In genomic region chr11:101616948-101617767, GRCm38 (mm10) we compare ENCODE assay signal across 11 mouse cellular contexts. TPM values are rescaled to one million over a fixed set of nuclear protein-coding genes. Genes with fewer than 3 reads are reported as not detected.
DNase-seq lines count a peak whose midpoint lies in the region; ATAC-seq lines count a peak whose summit lies in the region.
"Had no signal": no experiment of that assay in that cellular context is flagged by ENCODE, and none has a peak within 500 bp of the region (broad histone marks: within the 10 kb centered on the region; RNA-seq: fewer than 3 reads in every experiment).

No protein-coding gene starts in this region.

- H3K27me3 ChIP-seq in kidney, embryonic 14.5 days (ENCODE audit: control insufficient read depth, insufficient read depth, low read length), result no peaks in the 10 kb centered on the region
- no peaks in the 10 kb centered on the region for H3K27me3 ChIP-seq in embryonic facial prominence, embryonic 12.5 days
- no peaks in the 10 kb centered on the region for H3K27me3 ChIP-seq in intestine, embryonic 15.5 days (replicated peaks)
- H3K27me3 ChIP-seq in midbrain, embryonic 14.5 days (ENCODE audit: control insufficient read depth, insufficient read depth, low read length), result no peaks in the 10 kb centered on the region

- no peak overlapping the region for H3K27ac ChIP-seq in kidney, embryonic 14.5 days (ENCODE audit: low read depth, low read length)
- no peak overlapping the region for H3K27ac ChIP-seq in embryonic facial prominence, embryonic 12.5 days
- H3K27ac ChIP-seq in intestine, embryonic 15.5 days, result no peak overlapping the region
- H3K27ac ChIP-seq in midbrain, embryonic 14.5 days (replicated peaks; ENCODE audit: low read depth, low read length), result peak overlapping the region; percentile 60

- no peaks in the 10 kb centered on the region for H3K36me3 ChIP-seq in kidney, embryonic 14.5 days (ENCODE audit: control insufficient read depth, insufficient read depth, low read length)
- no peaks in the 10 kb centered on the region for H3K36me3 ChIP-seq in embryonic facial prominence, embryonic 12.5 days
- no peaks in the 10 kb centered on the region for H3K36me3 ChIP-seq in intestine, embryonic 15.5 days
- no peaks in the 10 kb centered on the region for H3K36me3 ChIP-seq in midbrain, embryonic 14.5 days (ENCODE audit: control insufficient read depth, insufficient read depth, low read length)

- ATAC-seq in kidney, embryonic 14.5 days (ENCODE audit: low FRiP score, low TSS enrichment), result no peak
- ATAC-seq in embryonic facial prominence, embryonic 12.5 days (ENCODE audit: insufficient number of reproducible peaks, insufficient read depth, low FRiP score, low TSS enrichment), result 0 out of 2 replicates have a peak, but pooled peaks have one; percentile 49
- ATAC-seq in intestine, embryonic 15.5 days, result 0 out of 2 replicates have a peak, but pooled peaks have one; percentile 24
- ATAC-seq in midbrain, embryonic 14.5 days (ENCODE audit: low FRiP score, low TSS enrichment), result no peak

- no peak for DNase-seq in kidney, postnatal 36 days
- peak; percentile 29 for DNase-seq in midbrain, embryonic 14.5 days
- no peak for DNase-seq in thymus, postnatal 4 days
- no peak for DNase-seq in ovary, adult 18-20 months (ENCODE audit: low spot score)
- DNase-seq in adrenal gland, adult 2 months, result no peak
- DNase-seq: cerebellum, adult 9-11 months had no signal

- no peak overlapping the region for H3K4me3 ChIP-seq in kidney, embryonic 14.5 days (ENCODE audit: low read length)
- no peak overlapping the region for H3K4me3 ChIP-seq in embryonic facial prominence, embryonic 12.5 days
- H3K4me3 ChIP-seq in intestine, embryonic 15.5 days (replicated peaks), result no peak overlapping the region
- H3K4me3 ChIP-seq in midbrain, embryonic 14.5 days (replicated peaks; ENCODE audit: low read depth, low read length), result no peak overlapping the region

- no peak overlapping the region; the same call in 1 of the 2 replicates for H3K4me2 ChIP-seq in kidney, embryonic 14.5 days (replicated peaks; ENCODE audit: low read depth, low read length)
- H3K4me2 ChIP-seq in embryonic facial prominence, embryonic 12.5 days (replicated peaks), result peak overlapping the region; percentile 34
- H3K4me2 ChIP-seq in intestine, embryonic 15.5 days (replicated peaks), result no peak overlapping the region
- H3K4me2 ChIP-seq in midbrain, embryonic 14.5 days (ENCODE audit: low read length), result peak overlapping the region; percentile 41

- H3K9ac ChIP-seq in kidney, embryonic 14.5 days (ENCODE audit: low read depth, low read length), result 0 out of 2 replicates have a peak overlapping the region, but pooled peaks have one; percentile 2
- H3K9ac ChIP-seq in embryonic facial prominence, embryonic 12.5 days, result no peak overlapping the region
- no peak overlapping the region for H3K9ac ChIP-seq in intestine, embryonic 15.5 days
- no peak overlapping the region for H3K9ac ChIP-seq in midbrain, embryonic 14.5 days (replicated peaks; ENCODE audit: low read length)

- H3K4me1 ChIP-seq in kidney, embryonic 14.5 days (ENCODE audit: control insufficient read depth, insufficient read depth, low read length), result 0 out of 2 replicates have a peak, but pooled peaks cover 13% of the 10 kb centered on the region
- H3K4me1 ChIP-seq in embryonic facial prominence, embryonic 12.5 days, result peaks cover 9% of the 10 kb centered on the region
- H3K4me1 ChIP-seq in intestine, embryonic 15.5 days (replicated peaks), result peaks cover 6% of the 10 kb centered on the region; the same call in 1 of the 2 replicates
- H3K4me1 ChIP-seq in midbrain, embryonic 14.5 days (ENCODE audit: control insufficient read depth, insufficient read depth, low read length), result peaks cover 15% of the 10 kb centered on the region

- H3K9me3 ChIP-seq in kidney, embryonic 14.5 days (ENCODE audit: control insufficient read depth, low read length), result no peaks in the 10 kb centered on the region
- H3K9me3 ChIP-seq in embryonic facial prominence, embryonic 12.5 days, result no peaks in the 10 kb centered on the region
- H3K9me3 ChIP-seq in intestine, embryonic 15.5 days, result no peaks in the 10 kb centered on the region
- H3K9me3 ChIP-seq in midbrain, embryonic 14.5 days (ENCODE audit: control insufficient read depth, low read length), result no peaks in the 10 kb centered on the region

- WGBS in kidney, embryonic 14.5 days, result 25% methylated on average over 18 of the region's 18 CpGs
- WGBS in embryonic facial prominence, embryonic 12.5 days, result 21% methylated on average over 18 of the region's 18 CpGs
- WGBS in intestine, embryonic 15.5 days, result 26% methylated on average over 18 of the region's 18 CpGs
- WGBS in midbrain, embryonic 14.5 days, result 18% methylated on average over 18 of the region's 18 CpGs

RNA-seq across cellular contexts. Expression of gene Rdm1, which starts 9.8 kb away (rescaled TPM):
- polyA plus RNA-seq in kidney, embryonic 14.5 days (2014; fragmentation: Nextera tagmentation; extraction: Ambion mirVana), result 31.6 and 35.8 TPM in 2 replicates
- polyA plus RNA-seq in embryonic facial prominence, embryonic 12.5 days (2016; fragmentation: Nextera tagmentation; extraction: Ambion mirVana), result 44.1 and 51.1 TPM in 2 replicates
- polyA plus RNA-seq in intestine, embryonic 15.5 days (2015; fragmentation: Nextera tagmentation; extraction: Ambion mirVana), result 34.5 and 35.8 TPM in 2 replicates
- 13.2 and 14.0 TPM in 2 replicates for polyA plus RNA-seq in midbrain, embryonic 14.5 days (2014; fragmentation: Nextera tagmentation; extraction: Ambion mirVana)
- 10 to 100 TPM; 28.7 to 29.8 TPM for total RNA-seq in adrenal gland, adult 2 months (2021)
- 17.5 and 19.9 TPM in 2 replicates for polyA plus RNA-seq in adrenal gland, adult 2 months (2012; rRNA removed)

RNA-seq across cellular contexts. Expression of gene Gm11634, which starts 18.1 kb away (rescaled TPM):
- polyA plus RNA-seq in kidney, embryonic 14.5 days (2014; fragmentation: Nextera tagmentation; extraction: Ambion mirVana), result not detected in 2 replicates
- polyA plus RNA-seq in embryonic facial prominence, embryonic 12.5 days (2016; fragmentation: Nextera tagmentation; extraction: Ambion mirVana), result not detected in 2 replicates
- polyA plus RNA-seq in intestine, embryonic 15.5 days (2015; fragmentation: Nextera tagmentation; extraction: Ambion mirVana), result not detected in 2 replicates
- polyA plus RNA-seq in midbrain, embryonic 14.5 days (2014; fragmentation: Nextera tagmentation; extraction: Ambion mirVana), result not detected in 2 replicates
- not detected for total RNA-seq in adrenal gland, adult 2 months (2021)
- not detected in 2 replicates for polyA plus RNA-seq in adrenal gland, adult 2 months (2012; rRNA removed)
- total RNA-seq: heart, postnatal 25 days; monocyte, adult 5-6 weeks had no signal

RNA-seq across cellular contexts. Expression of gene Tmem106a, which starts 35.1 kb away (rescaled TPM):
- polyA plus RNA-seq in kidney, embryonic 14.5 days (2014; fragmentation: Nextera tagmentation; extraction: Ambion mirVana), result 3.8 and 4.8 TPM in 2 replicates
- polyA plus RNA-seq in embryonic facial prominence, embryonic 12.5 days (2016; fragmentation: Nextera tagmentation; extraction: Ambion mirVana), result 2.4 and 2.9 TPM in 2 replicates
- 21.6 and 22.0 TPM in 2 replicates for polyA plus RNA-seq in intestine, embryonic 15.5 days (2015; fragmentation: Nextera tagmentation; extraction: Ambion mirVana)
- 1.2 and 3.5 TPM in 2 replicates for polyA plus RNA-seq in midbrain, embryonic 14.5 days (2014; fragmentation: Nextera tagmentation; extraction: Ambion mirVana)
- 10 to 100 TPM; 14.4 to 17.0 TPM for total RNA-seq in adrenal gland, adult 2 months (2021)
- polyA plus RNA-seq in adrenal gland, adult 2 months (2012; rRNA removed), result 25.1 and 28.6 TPM in 2 replicates

RNA-seq across cellular contexts. Expression of gene Arl4d, which starts 48.2 kb away (rescaled TPM):
- 2.4 and 2.8 TPM in 2 replicates for polyA plus RNA-seq in kidney, embryonic 14.5 days (2014; fragmentation: Nextera tagmentation; extraction: Ambion mirVana)
- polyA plus RNA-seq in embryonic facial prominence, embryonic 12.5 days (2016; fragmentation: Nextera tagmentation; extraction: Ambion mirVana), result 3.9 and 5.2 TPM in 2 replicates
- polyA plus RNA-seq in intestine, embryonic 15.5 days (2015; fragmentation: Nextera tagmentation; extraction: Ambion mirVana), result 7.6 and 7.8 TPM in 2 replicates
- 3.9 and 4.5 TPM in 2 replicates for polyA plus RNA-seq in midbrain, embryonic 14.5 days (2014; fragmentation: Nextera tagmentation; extraction: Ambion mirVana)
- 10 to 100 TPM; 10.8 to 16.6 TPM for total RNA-seq in adrenal gland, adult 2 months (2021)
- polyA plus RNA-seq in adrenal gland, adult 2 months (2012; rRNA removed), result 4.0 and 4.8 TPM in 2 replicates

Comparison
In these comparisons a context has a peak if more than half of its experiments do, and no peak if none do; other contexts are left out.
1. ATAC-seq: peak in embryonic facial prominence, embryonic 12.5 days (single experiment) and intestine, embryonic 15.5 days (single experiment); none in kidney, embryonic 14.5 days (single experiment) and midbrain, embryonic 14.5 days (single experiment).
2. H3K4me2 ChIP-seq: peak in embryonic facial prominence, embryonic 12.5 days (single experiment) and midbrain, embryonic 14.5 days (single experiment); none in kidney, embryonic 14.5 days (single experiment) and intestine, embryonic 15.5 days (single experiment).